Mouse (Mus musculus): ENCODE results near the gene Slc12a6. TPM values are rescaled to one million over a fixed set of nuclear protein-coding genes. Genes with fewer than 3 reads are reported as not detected.

The Slc12a6 gene
- polyA plus RNA-seq, 1 experiment from 2014 or later: 9.6 TPM

DNA sequence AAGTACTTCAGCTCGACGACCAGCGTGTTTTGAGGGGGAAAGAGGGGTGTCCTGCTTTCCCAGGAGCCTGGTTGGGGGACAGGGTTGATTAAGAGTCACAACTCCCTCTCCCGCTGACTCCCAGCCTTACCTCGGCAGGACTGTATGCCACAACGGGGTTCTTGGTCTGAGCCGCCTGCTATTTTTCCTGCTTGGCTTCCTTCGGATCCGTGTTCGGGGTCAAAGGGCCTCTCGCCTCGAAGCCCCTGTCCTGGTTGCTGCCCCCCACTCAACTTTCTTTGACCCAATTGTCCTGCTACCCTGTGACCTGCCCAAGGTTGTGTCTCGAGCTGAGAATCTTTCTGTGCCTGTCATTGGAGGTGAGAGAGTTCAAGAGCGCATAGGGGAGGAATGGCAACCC is 23.8 kb upstream of the Slc12a6 start:
- no peak overlapping the region for H3K27ac ChIP-seq
- H3K9ac ChIP-seq: no peak overlapping the region
- H3K36me3 ChIP-seq: no peaks in the 10 kb centered on the region; the same call in 1 of the 2 replicates
- ATAC-seq (replicated peaks; ENCODE audit: insufficient number of reproducible peaks, insufficient read depth, low FRiP score, low read depth): no peak
- no peaks in the 10 kb centered on the region for H3K27me3 ChIP-seq
- peaks cover 15% of the 10 kb centered on the region for H3K4me1 ChIP-seq (replicated peaks)
- H3K4me3 ChIP-seq: no peak overlapping the region
- no peak overlapping the region for H3K4me2 ChIP-seq
- H3K9me3 ChIP-seq (replicated peaks): no peaks in the 10 kb centered on the region
- 76% methylated on average over 14 of the region's 14 CpGs for WGBS

- no peak for ATAC-seq (replicated peaks; ENCODE audit: insufficient number of reproducible peaks, insufficient read depth, low FRiP score, low read depth)
- Histone ChIP-seq H3K27me3 (no peaks in the 10 kb centered on the region), H3K36me3 (no peaks in the 10 kb centered on the region; the same call in 1 of the 2 replicates), H3K9ac (no peak overlapping the region), H3K27ac (no peak overlapping the region), H3K4me1 (replicated peaks) (peaks cover 6% of the 10 kb centered on the region), H3K4me3 (no peak overlapping the region), H3K9me3 (replicated peaks) (no peaks in the 10 kb centered on the region), H3K4me2 (no peak overlapping the region)
- WGBS: 82% methylated on average over 5 of the region's 5 CpGs
Measured at GRCm38 (mm10) chr2:112245307-112245706, 20.3 kb upstream of the Slc12a6 start.

DNA sequence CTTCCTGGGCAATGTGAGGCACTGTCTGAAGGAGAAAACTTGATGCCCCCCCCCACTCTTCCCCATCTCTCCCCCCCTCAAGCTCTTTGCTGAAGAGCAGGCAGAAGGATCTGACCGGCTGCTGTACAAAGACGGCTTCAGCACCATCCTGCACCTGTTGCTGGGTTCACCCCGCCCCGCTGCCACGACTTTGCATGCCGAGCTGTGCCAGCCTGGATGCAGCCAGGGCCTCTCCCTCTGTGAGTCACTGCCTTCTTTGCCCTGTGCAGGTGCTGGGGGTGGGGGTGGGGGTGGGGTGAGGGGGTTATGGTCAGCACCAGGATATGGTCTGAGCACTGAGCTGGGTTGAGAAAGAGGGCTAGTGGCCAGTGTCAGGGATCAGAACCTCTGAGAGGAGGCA is 19.4 kb upstream of the Slc12a6 start:
- 84% methylated on average over 6 of the region's 6 CpGs for WGBS
- ATAC-seq (replicated peaks; ENCODE audit: insufficient number of reproducible peaks, insufficient read depth, low FRiP score, low read depth): no peak

DNA sequence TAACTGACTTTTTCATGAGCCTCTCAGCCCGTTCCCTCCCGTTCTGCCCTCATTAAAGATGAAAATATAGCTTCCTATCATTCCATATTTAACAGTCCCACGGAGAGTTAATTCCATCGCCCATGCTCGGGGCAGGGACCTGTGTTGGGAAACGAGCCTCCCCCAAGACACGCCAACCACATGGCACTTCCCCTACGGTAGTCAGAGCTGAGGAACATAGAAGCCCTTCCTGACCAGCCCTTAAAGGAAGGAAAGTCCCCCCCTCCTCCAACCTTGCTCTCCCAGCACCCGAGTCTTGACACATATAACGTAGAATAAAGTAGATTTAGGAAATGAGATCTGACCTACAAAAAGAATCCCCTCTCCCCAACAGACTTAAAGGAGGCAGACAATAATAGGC is 18.3 kb upstream of the Slc12a6 start:
- no peak overlapping the region for H3K4me3 ChIP-seq
- no peaks in the 10 kb centered on the region for H3K4me1 ChIP-seq (replicated peaks)
- no peak overlapping the region for H3K9ac ChIP-seq
- no peaks in the 10 kb centered on the region for H3K27me3 ChIP-seq
- H3K9me3 ChIP-seq (replicated peaks): no peaks in the 10 kb centered on the region
- 73% methylated on average over 10 of the region's 10 CpGs for WGBS
- H3K27ac ChIP-seq: no peak overlapping the region
- no peak for ATAC-seq (replicated peaks; ENCODE audit: insufficient number of reproducible peaks, insufficient read depth, low FRiP score, low read depth)
- H3K4me2 ChIP-seq: no peak overlapping the region
- no peaks in the 10 kb centered on the region; the same call in 1 of the 2 replicates for H3K36me3 ChIP-seq

More for the DNA sequence above, 19.4 kb upstream of the Slc12a6 start:
- H3K27me3 ChIP-seq: no peaks in the 10 kb centered on the region
- H3K27ac ChIP-seq: no peak overlapping the region
- no peaks in the 10 kb centered on the region for H3K9me3 ChIP-seq (replicated peaks)
- no peaks in the 10 kb centered on the region for H3K4me1 ChIP-seq (replicated peaks)
- no peak overlapping the region for H3K9ac ChIP-seq
- H3K4me2 ChIP-seq: no peak overlapping the region
- H3K4me3 ChIP-seq: no peak overlapping the region
- H3K36me3 ChIP-seq: no peaks in the 10 kb centered on the region; the same call in 1 of the 2 replicates

DNA sequence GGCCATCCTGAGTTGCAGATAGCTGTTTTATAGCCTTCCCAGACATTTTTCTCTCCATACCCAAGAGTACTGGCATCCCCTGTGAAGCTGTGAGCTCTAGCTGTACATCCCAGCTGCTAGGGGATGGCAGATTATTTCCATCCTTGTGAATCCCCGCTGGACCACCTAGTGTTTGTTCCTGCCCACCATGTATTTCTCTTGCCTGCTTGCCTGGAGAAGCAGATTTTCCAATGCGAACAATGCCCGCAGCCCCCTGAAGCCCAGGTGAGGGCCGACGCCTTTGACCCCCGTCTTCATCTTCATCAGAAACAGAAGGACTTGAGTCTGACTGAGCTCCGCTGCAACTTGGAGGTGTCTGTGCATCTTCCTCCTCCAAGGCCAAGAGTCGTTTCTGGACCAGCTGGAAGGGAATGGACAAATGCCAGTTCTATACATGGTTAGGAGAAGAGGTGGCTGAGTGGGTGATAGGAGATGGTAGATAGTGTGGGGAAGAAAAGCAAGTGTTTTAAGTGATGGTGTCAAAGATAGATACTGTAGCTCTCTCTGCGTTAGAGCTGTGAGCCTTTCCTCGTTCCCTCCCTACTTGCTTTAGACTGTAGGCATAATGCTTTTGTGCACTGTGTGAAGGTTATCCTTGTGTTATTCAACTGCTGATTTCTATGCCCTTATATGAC is 15.7 kb upstream of the Slc12a6 start:
- H3K4me2 ChIP-seq: no peak overlapping the region
- WGBS: 80% methylated on average over 10 of the region's 10 CpGs
- H3K36me3 ChIP-seq: no peaks in the 10 kb centered on the region
- no peaks in the 10 kb centered on the region for H3K9me3 ChIP-seq (replicated peaks)
- H3K4me3 ChIP-seq: no peak overlapping the region
- ATAC-seq (replicated peaks; ENCODE audit: insufficient number of reproducible peaks, insufficient read depth, low FRiP score, low read depth): no peak
- H3K27me3 ChIP-seq: no peaks in the 10 kb centered on the region
- no peak overlapping the region for H3K9ac ChIP-seq
- no peaks in the 10 kb centered on the region for H3K4me1 ChIP-seq (replicated peaks)
- no peak overlapping the region for H3K27ac ChIP-seq

- Histone ChIP-seq H3K4me1 (replicated peaks) (0 out of 2 replicates have a peak, but pooled peaks cover 2% of the 10 kb centered on the region), H3K9me3 (replicated peaks) (no peaks in the 10 kb centered on the region), H3K27ac (no peak overlapping the region), H3K4me3 (no peak overlapping the region), H3K36me3 (no peaks in the 10 kb centered on the region), H3K27me3 (no peaks in the 10 kb centered on the region), H3K9ac (no peak overlapping the region), H3K4me2 (no peak overlapping the region)
- 69% methylated on average over 7 of the region's 7 CpGs for WGBS
- no peak for ATAC-seq (replicated peaks; ENCODE audit: insufficient number of reproducible peaks, insufficient read depth, low FRiP score, low read depth)
Measured at GRCm38 (mm10) chr2:112254675-112255515, 10.7 kb upstream of the Slc12a6 start.

DNA sequence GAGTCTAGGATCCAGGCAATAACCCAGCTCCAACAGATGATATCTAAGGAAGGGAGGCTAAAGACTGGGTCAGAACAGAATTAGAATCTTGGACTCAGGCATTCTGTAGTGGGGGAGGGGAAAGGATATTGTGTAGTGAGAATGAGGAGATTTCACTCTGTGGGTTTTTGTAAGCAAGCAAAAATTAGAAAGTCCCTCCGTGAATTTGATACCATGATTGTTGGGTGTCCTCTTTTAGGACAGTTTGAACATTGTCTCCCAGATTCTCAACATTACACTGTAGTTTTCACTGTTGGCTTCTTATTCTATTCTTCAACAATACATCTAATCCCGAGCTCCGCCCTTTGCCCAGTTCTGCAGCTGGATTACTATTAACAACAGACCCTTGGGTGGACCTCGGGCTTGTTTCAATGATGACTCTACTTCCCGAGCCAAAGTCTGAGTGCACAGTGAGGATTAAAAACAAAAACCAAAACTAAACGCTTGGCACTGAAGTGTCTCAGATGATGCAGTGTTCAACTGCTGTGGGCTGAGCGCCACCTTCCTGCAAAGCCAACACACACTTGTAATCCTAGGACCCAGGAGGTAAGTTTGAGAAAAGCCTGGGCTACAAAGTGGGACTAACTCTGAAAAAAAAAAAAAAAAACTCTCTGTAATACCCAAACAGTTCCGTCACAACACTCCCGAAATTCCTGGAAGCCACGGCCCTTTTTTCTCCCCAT is 6.2 kb upstream of the Slc12a6 start, which contains the start of gene Nutm1:
Gene Nutm1 (minus strand): TSS at position 51 of the 722 bp plus-strand sequence.
- Histone ChIP-seq H3K4me2 (no peak within 1 kb of the TSS), H3K9ac (no peak within 1 kb of the TSS), H3K4me1 (replicated peaks) (peaks cover 11% of the 10 kb centered on the region), H3K4me3 (no peak within 1 kb of the TSS), H3K36me3 (no peaks in the 10 kb centered on the region), H3K27me3 (no peaks in the 10 kb centered on the region), H3K27ac (no peak within 1 kb of the TSS), H3K9me3 (replicated peaks) (no peaks in the 10 kb centered on the region)
- WGBS: 68% methylated on average over 10 of the region's 10 CpGs
- no peak for ATAC-seq (replicated peaks; ENCODE audit: insufficient number of reproducible peaks, insufficient read depth, low FRiP score, low read depth)

- Histone ChIP-seq H3K9ac (peak within 1 kb of the TSS; percentile 69), H3K9me3 (replicated peaks) (no peaks in the 10 kb centered on the region), H3K36me3 (no peaks in the 10 kb centered on the region), H3K27ac (peak within 1 kb of the TSS; percentile 77), H3K27me3 (no peaks in the 10 kb centered on the region), H3K4me3 (peak within 1 kb of the TSS; percentile 81), H3K4me2 (peak within 1 kb of the TSS; percentile 80), H3K4me1 (replicated peaks) (peaks cover 12% of the 10 kb centered on the region)
- under 1% methylated on average over 36 of the region's 36 CpGs for WGBS
- peak; percentile 44; the same call in 1 of the 2 replicates for ATAC-seq (replicated peaks; ENCODE audit: insufficient number of reproducible peaks, insufficient read depth, low FRiP score, low read depth)
Measured at GRCm38 (mm10) chr2:112261748-112262653, 3.6 kb upstream of the Slc12a6 start, which contains the start of gene Nop10. TSS of gene Nop10 (plus strand) at chr2:112261926.

DNA sequence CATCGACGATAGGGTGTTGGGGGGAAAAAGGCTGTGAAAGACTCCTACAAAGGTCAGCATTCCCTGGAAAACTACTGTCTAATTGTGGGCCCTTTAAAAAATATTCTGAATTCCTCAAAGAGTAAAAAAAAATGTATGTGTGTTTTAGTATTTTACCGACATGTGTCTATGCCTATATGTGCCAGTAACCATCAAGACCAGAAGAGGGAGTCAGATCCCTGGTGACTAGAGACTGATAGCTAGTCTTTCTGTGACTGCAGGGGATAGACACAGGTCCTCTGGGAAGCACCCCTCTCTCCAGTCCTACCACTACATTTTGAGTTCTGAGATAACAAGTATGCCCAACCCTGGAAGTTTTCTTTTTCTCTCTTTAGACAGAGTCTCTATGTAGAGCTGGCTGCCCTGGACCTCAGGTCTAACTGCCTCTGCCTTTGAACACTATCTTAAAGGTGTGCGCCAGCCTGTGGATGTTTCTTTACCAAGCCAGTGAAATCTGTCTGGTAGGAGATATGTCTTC is 2.8 kb upstream of the Slc12a6 start:
- Histone ChIP-seq H3K4me1 (replicated peaks) (peaks cover 14% of the 10 kb centered on the region), H3K27me3 (no peaks in the 10 kb centered on the region), H3K4me3 (peak overlapping the region; percentile 81), H3K4me2 (peak overlapping the region; percentile 80), H3K9me3 (replicated peaks) (no peaks in the 10 kb centered on the region), H3K27ac (no peak overlapping the region), H3K9ac (peak overlapping the region; percentile 69), H3K36me3 (no peaks in the 10 kb centered on the region)
- no peak for ATAC-seq (replicated peaks; ENCODE audit: insufficient number of reproducible peaks, insufficient read depth, low FRiP score, low read depth)
- 30% methylated on average over 4 of the region's 4 CpGs for WGBS

DNA sequence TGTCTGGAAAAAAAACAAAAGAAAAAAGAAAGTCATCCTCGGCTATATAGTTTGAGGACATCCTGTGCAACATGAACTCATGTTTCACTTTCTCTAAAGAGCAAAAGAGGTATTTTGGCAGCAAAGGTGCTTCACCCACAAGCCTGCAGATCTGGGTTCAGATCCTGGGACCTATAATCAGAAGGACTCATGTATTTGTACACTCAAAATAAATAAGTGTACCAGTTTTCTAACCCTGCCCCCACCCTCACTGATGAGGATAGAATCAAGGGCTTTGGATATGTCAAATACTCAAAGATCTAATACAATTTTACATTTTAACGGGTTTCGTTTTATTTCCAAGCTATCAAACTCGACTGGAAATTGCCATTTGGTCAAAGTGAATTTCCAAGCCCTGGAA is 1.3 kb upstream of the Slc12a6 start:
- H3K27ac ChIP-seq: no peak overlapping the region
- WGBS: 70% methylated on average over 4 of the region's 4 CpGs
- peaks cover 22% of the 10 kb centered on the region for H3K4me1 ChIP-seq (replicated peaks)
- no peak for ATAC-seq (replicated peaks; ENCODE audit: insufficient number of reproducible peaks, insufficient read depth, low FRiP score, low read depth)
- no peak overlapping the region for H3K4me3 ChIP-seq
- no peak overlapping the region for H3K9ac ChIP-seq
- no peak overlapping the region for H3K4me2 ChIP-seq
- no peaks in the 10 kb centered on the region for H3K27me3 ChIP-seq
- no peaks in the 10 kb centered on the region for H3K9me3 ChIP-seq (replicated peaks)
- no peaks in the 10 kb centered on the region for H3K36me3 ChIP-seq

All from heart, embryonic 15.5 days (tissue).